Mouse (Mus musculus) liver, embryonic 14.5 days (tissue): ENCODE measurements around the gene Mtmr14. TPM values are rescaled to one million over a fixed set of nuclear protein-coding genes. Genes with fewer than 3 reads are reported as not detected.

Source experiments
- ATAC-seq: fragments of 200-750 bp; cut with Nextera tagmentation; 2 replicates; pipeline ENCODE4 v1.8.0; 2017; ENCODE audit warnings: moderate number of reproducible peaks, mild to moderate bottlenecking, moderate library complexity; ENCODE audit not compliant: insufficient read depth
- DNase-seq, 3 experiments: peaks; one replicate each; pipeline ENCODE4 v3.0.0-alpha.2; 2012 to 2013; ENCODE audit warnings: low read depth in 3 of 3, low spot score in 3 of 3
- H3K27ac ChIP-seq: fragments of 300-500 bp; sonication (generic); 2 replicates; pipeline ENCODE4 v1.5.1; 2014; ENCODE audit warnings: moderate library complexity, mild to moderate bottlenecking, control low read depth, inconsistent platforms
- H3K27me3 ChIP-seq: fragments of 300-500 bp; sonication (generic); 2 replicates; pipeline ENCODE4 v1.6.1; 2014; ENCODE audit warnings: mild to moderate bottlenecking, low read length, moderate library complexity; ENCODE audit not compliant: control insufficient read depth, insufficient read depth
- H3K36me3 ChIP-seq: fragments of 300-500 bp; sonication (generic); replicated peaks from 2 replicates; pipeline ENCODE4 v1.6.1; 2014; ENCODE audit warnings: low read depth; ENCODE audit not compliant: control insufficient read depth, insufficient read depth
- H3K4me1 ChIP-seq, 2 experiments: fragments of 200-500 bp in 1 of 2; fragments of 300-500 bp in 1 of 2; sonication (generic) in 1 of 2; replicated peaks; 2 replicates each; pipeline ENCODE4 v1.6.1; 2012 to 2014; ENCODE audit warnings: antibody characterized with exemption in 1 of 2, inconsistent platforms in 1 of 2, low read length in 1 of 2; ENCODE audit not compliant: control insufficient read depth in 2 of 2, insufficient read depth in 2 of 2
- H3K4me2 ChIP-seq: fragments of 300-500 bp; sonication (generic); 2 replicates; pipeline ENCODE4 v1.6.1; 2014; ENCODE audit warnings: low read depth, mild to moderate bottlenecking, control low read depth, moderate library complexity
- H3K4me3 ChIP-seq, 2 experiments: fragments of 200-500 bp in 1 of 2; fragments of 300-500 bp in 1 of 2; sonication (generic) in 1 of 2; 2 replicates each; pipeline ENCODE4 v1.5.1; 2012 to 2014; ENCODE audit warnings: low read depth in 2 of 2, low read length in 2 of 2, mild to moderate bottlenecking in 2 of 2, control low read depth in 1 of 2, inconsistent platforms in 1 of 2, moderate library complexity in 1 of 2; ENCODE audit not compliant: insufficient read depth in 1 of 2
- H3K9ac ChIP-seq: fragments of 300-500 bp; sonication (generic); replicated peaks from 2 replicates; pipeline ENCODE4 v1.6.1; 2014; ENCODE audit warnings: mild to moderate bottlenecking, control low read depth, moderate library complexity
- H3K9me3 ChIP-seq: fragments of 300-500 bp; sonication (generic); 2 replicates; pipeline ENCODE4 v1.6.1; 2016; ENCODE audit warnings: low read length, mixed read lengths; ENCODE audit not compliant: control insufficient read depth
- CTCF ChIP-seq: IDR thresholded peaks from 2 replicates; pipeline ENCODE4 v1.5.1; 2016; ENCODE audit warnings: antibody characterized with exemption, low read depth, control low read depth
- EP300 ChIP-seq: IDR thresholded peaks from 2 replicates; pipeline ENCODE4 v1.6.1; 2016; ENCODE audit warnings: antibody characterized with exemption, low read depth
- WGBS: fragments of 180-500 bp; shearing (Covaris S2); extraction: QIAGEN DNeasy Blood & Tissue Kit; methylation state at CpG from one replicate; pipeline ENCODE4 v1.1.7; 2014; ENCODE audit not compliant: insufficient replicate concordance; 5-methylcytosine and 5-hydroxymethylcytosine counted together
- polyA plus RNA-seq, 2 experiments: library from polyadenylated mRNA; depleted of rRNA in 1 of 2; stranded (reverse) in 1 of 2; unstranded in 1 of 2; fragments of >200 nt; fragmentation: Nextera tagmentation in 1 of 2; extraction: Ambion mirVana in 1 of 2; gene quantifications; 2 replicates each; pipeline versions ENCODE4 v1.2.1 to v1.2.3; 2012 to 2014

The Mtmr14 gene
- polyA plus RNA-seq, 2 experiments = 11.6 to 16.0 TPM

- no peak overlapping the region for H3K9ac ChIP-seq
- ATAC-seq = no peak
- no peak for DNase-seq
- no peaks in the 10 kb centered on the region for H3K27me3 ChIP-seq
- H3K4me3 ChIP-seq = no peak overlapping the region
- peaks cover 3% of the 10 kb centered on the region for H3K36me3 ChIP-seq
- H3K27ac ChIP-seq = no peak overlapping the region
- H3K4me1 ChIP-seq = no peaks in the 10 kb centered on the region
- no peak for TF ChIP-seq EP300
- TF ChIP-seq CTCF = no peak
- no peak overlapping the region for H3K4me2 ChIP-seq
- H3K9me3 ChIP-seq = no peaks in the 10 kb centered on the region
Observed at GRCm38 (mm10) chr6:113254899-113255298, 17.3 kb downstream of the Mtmr14 start.

GRCm38 (mm10) chr6:113261174-113261858, 23.7 kb downstream of the Mtmr14 start:
- ATAC-seq = no peak
- Histone ChIP-seq H3K27me3 (no peaks in the 10 kb centered on the region), H3K27ac (no peak overlapping the region), H3K36me3 (peaks cover 5% of the 10 kb centered on the region), H3K4me1 (no peaks in the 10 kb centered on the region), H3K4me3 (no peak overlapping the region), H3K9ac (no peak overlapping the region), H3K9me3 (no peaks in the 10 kb centered on the region), H3K4me2 (no peak overlapping the region)
- 69% methylated on average over 8 of the region's 8 CpGs for WGBS
- DNase-seq = no peak
- TF ChIP-seq CTCF (no peak), EP300 (no peak)

GRCm38 (mm10) chr6:113263531-113263930, 25.9 kb downstream of the Mtmr14 start:
- TF ChIP-seq EP300 = no peak
- no peak for TF ChIP-seq CTCF
- Histone ChIP-seq H3K9ac (no peak overlapping the region), H3K36me3 (peaks cover 9% of the 10 kb centered on the region), H3K4me2 (no peak overlapping the region), H3K4me1 (no peaks in the 10 kb centered on the region), H3K9me3 (no peaks in the 10 kb centered on the region), H3K27ac (no peak overlapping the region), H3K27me3 (no peaks in the 10 kb centered on the region), H3K4me3 (no peak overlapping the region)
- 67% methylated on average over 6 of the region's 6 CpGs for WGBS
- DNase-seq (no peak), ATAC-seq (no peak)

GRCm38 (mm10) chr6:113264429-113264828, 26.8 kb downstream of the Mtmr14 start:
- Histone ChIP-seq H3K4me3 (no peak overlapping the region), H3K9me3 (no peaks in the 10 kb centered on the region), H3K36me3 (peaks cover 9% of the 10 kb centered on the region), H3K4me1 (no peaks in the 10 kb centered on the region), H3K9ac (no peak overlapping the region), H3K4me2 (no peak overlapping the region), H3K27ac (no peak overlapping the region), H3K27me3 (no peaks in the 10 kb centered on the region)
- TF ChIP-seq EP300 (no peak), CTCF (no peak)
- WGBS = 74% methylated on average over 8 of the region's 8 CpGs
- no peak for DNase-seq
- no peak for ATAC-seq

- ATAC-seq (no peak), DNase-seq (no peak)
- 73% methylated on average over 7 of the region's 7 CpGs for WGBS
- peaks cover 15% of the 10 kb centered on the region for H3K36me3 ChIP-seq
- no peak overlapping the region for H3K9ac ChIP-seq
- H3K27me3 ChIP-seq = no peaks in the 10 kb centered on the region
- no peak overlapping the region for H3K27ac ChIP-seq
- H3K9me3 ChIP-seq = no peaks in the 10 kb centered on the region
- H3K4me3 ChIP-seq = no peak overlapping the region
- no peak overlapping the region for H3K4me2 ChIP-seq
- H3K4me1 ChIP-seq = no peaks in the 10 kb centered on the region
- no peak for TF ChIP-seq CTCF
- TF ChIP-seq EP300 = no peak
Observed at GRCm38 (mm10) chr6:113266996-113267655, 29.5 kb downstream of the Mtmr14 start.
